Mouse (Mus musculus) v-Abl transformed pro-B cells (cell line): ENCODE measurements around the gene Dis3l.
"Not testable (repeated sequence)": the region's sequence is repeated elsewhere in the genome, so short reads cannot be mapped to it uniquely, and the experiment has no call there.

ENCODE experiments used
- in situ Hi-C, 2 experiments: fragments of 400-800 bp; cut with MboI; formaldehyde crosslinking; loops; one replicate each; pipeline ENCODE4 v1.15.1; 2025; ENCODE audit not compliant: unreplicated experiment in 2 of 2

The Dis3l gene

DNA sequence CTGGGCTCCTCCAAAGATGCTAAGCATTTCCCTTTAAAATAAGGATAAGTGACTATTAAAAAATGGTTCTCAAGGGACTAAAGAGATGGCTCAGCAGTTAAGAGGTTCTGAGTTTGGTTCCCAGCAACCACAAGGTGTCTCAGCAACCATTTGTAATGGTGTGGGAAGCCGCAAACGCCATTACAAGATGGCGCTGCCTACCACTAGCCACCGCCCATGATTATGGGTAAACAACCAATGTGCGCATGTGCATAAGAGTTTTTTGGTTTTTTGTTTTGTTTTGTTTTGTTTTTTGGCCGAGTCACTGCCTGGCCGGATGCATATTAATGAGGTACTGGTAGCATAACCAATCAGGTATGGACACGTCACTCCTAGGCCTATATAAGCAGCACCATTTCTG lies 72.3 kb downstream of the Dis3l start:
- in situ Hi-C loops = not testable (repeated sequence)

DNA sequence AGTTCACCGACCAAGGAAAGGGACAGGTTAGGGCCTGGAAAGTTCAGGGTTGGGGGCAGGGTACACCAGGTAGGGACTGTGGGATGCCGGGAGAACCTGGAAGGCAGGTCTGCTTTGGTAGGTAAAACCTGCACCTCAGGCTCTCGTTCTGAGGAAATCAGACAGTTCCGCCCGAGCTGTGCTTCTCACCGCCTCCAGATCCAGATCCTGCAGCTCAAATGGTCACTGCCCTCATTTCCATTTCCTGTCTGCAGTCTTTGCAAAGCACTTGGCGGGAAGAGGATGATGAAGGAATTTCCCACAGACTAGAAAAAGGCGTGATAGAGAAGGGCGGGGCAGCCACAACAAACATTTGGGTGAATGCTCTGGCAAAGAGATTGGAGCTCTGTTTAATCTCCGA lies 72.9 kb downstream of the Dis3l start:
- in situ Hi-C loops = no loop called here

DNA sequence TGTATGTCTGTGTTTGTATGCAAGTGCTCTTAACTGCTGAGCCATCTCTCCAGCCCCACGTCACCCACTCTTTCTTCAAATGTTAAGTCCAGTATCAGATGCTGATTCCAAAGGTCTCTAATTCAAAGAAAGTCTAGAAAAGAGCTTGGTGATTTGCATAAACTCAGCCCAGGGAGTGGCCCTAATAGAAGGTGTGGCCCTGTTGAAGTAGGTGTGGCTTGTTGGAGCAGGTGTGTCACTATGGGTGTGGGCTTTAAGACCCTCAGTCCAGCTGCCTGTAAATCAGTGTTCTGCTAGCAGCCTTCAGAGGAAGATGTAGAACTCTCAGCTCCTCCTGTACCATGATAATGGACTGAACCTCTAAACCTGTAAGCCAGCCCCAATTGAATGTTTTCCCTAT lies 73.9 kb downstream of the Dis3l start:
- in situ Hi-C loops = no loop called here

DNA sequence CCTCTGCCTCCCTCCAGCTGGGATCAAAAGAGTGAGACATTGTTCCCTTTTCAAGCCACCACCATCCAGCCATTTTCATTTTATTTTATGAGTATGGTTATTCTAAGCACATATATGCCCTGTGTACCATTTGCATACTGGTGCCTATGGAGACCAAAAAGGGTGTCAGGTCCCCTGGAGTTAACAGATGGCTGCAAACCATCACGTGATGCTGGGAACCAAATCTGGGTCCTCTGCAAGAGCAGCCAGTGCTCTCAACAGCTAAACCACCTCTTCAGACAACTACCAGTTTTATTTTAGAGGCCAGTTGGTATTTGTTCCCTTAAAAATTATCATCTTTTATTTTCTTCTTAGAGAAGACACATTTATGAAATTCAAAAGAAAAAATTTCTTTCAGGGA lies 76.3 kb downstream of the Dis3l start:
- in situ Hi-C loops = no loop called here

DNA sequence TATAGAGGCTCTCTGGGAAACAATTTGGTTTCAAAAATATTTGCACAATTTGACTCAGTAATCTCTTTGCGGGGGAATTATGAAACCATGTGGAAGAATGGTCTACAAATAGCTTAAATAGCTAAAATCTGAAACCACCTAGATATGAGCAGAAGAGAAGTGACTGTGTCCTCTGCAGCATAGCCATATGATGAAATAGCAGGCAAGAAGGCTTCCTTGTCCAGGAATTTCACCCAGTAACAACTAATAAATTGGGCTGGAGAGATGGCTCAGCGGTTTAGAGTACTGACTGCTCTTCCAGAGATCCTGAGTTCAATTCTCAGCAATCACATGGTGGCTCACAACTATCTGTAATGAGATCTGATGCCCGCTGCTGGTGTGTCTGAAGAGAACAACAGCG lies 80.1 kb downstream of the Dis3l start:
- in situ Hi-C loops = no loop called here

DNA sequence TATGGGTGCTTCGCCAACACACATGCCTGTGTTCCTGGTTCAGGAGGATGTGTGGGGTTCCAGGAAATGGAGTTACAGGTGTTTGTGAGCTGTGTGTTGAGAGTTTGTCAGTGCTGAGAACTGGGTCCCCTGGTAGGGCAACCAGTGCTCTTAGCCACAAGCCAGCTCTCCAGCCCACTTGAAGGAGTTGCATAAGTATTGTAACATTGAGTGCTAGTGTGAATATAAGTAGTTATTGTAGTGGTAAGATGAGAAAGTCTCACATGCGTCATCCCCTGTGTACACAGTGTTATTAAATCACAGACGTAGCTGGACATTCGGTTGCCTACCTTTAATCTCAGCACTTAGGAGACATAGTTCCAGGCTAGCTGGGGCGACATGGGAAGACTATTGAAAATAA lies 81.2 kb downstream of the Dis3l start:
- in situ Hi-C loops = loop anchor here in 1 of 2 experiments (5.0 kb wide), 1 partner anchor 88 kb away; the partner anchor contains the start of genes Rpl4 and Zwilch
